Mouse (Mus musculus): ENCODE measurements around the gene Sh3gl3. TPM values are rescaled to one million over a fixed set of nuclear protein-coding genes. Genes with fewer than 3 reads are reported as not detected.

Sh3gl3 gene
- polyA plus RNA-seq, 1 experiment from 2014 or later = 56.7 TPM

GRCm38 (mm10) chr7:82236899-82237162, 63.2 kb downstream of the Sh3gl3 start:
- no peak overlapping the region for H3K4me2 ChIP-seq
- H3K27ac ChIP-seq = no peak overlapping the region
- no peak overlapping the region for H3K9ac ChIP-seq
- H3K27me3 ChIP-seq = no peaks in the 10 kb centered on the region
- 73% methylated on average over 4 of the region's 4 CpGs for WGBS
- no peaks in the 10 kb centered on the region for H3K9me3 ChIP-seq
- no peaks in the 10 kb centered on the region for H3K36me3 ChIP-seq
- ATAC-seq (ENCODE audit: low FRiP score) = no peak
- peaks cover 17% of the 10 kb centered on the region for H3K4me1 ChIP-seq (replicated peaks)
- H3K4me3 ChIP-seq = no peak overlapping the region

- no peak overlapping the region for H3K27ac ChIP-seq
- no peak overlapping the region for H3K4me3 ChIP-seq
- no peak overlapping the region for H3K4me2 ChIP-seq
- H3K36me3 ChIP-seq = no peaks in the 10 kb centered on the region
- no peak overlapping the region for H3K9ac ChIP-seq
- H3K27me3 ChIP-seq = no peaks in the 10 kb centered on the region
- no peaks in the 10 kb centered on the region for H3K4me1 ChIP-seq (replicated peaks)
- no peak for ATAC-seq (ENCODE audit: low FRiP score)
- WGBS = 76% methylated on average over 8 of the region's 8 CpGs
- H3K9me3 ChIP-seq = no peaks in the 10 kb centered on the region
These were observed 67.0 kb downstream of the Sh3gl3 start for GRCm38 (mm10) chr7:82240424-82241240.

- Histone ChIP-seq H3K4me2 (no peak overlapping the region), H3K27me3 (no peaks in the 10 kb centered on the region), H3K4me3 (no peak overlapping the region), H3K4me1 (replicated peaks) (peaks cover 2% of the 10 kb centered on the region; the same call in 1 of the 2 replicates), H3K9me3 (no peaks in the 10 kb centered on the region), H3K9ac (no peak overlapping the region), H3K27ac (no peak overlapping the region), H3K36me3 (no peaks in the 10 kb centered on the region)
- 80% methylated on average over 3 of the region's 3 CpGs for WGBS
- no peak for ATAC-seq (ENCODE audit: low FRiP score)
These were observed 71.1 kb downstream of the Sh3gl3 start for GRCm38 (mm10) chr7:82244701-82245100.

- ATAC-seq (ENCODE audit: low FRiP score) = no peak
- no peak overlapping the region for H3K27ac ChIP-seq
These were observed 75.5 kb downstream of the Sh3gl3 start for GRCm38 (mm10) chr7:82248953-82249695.

GRCm38 (mm10) chr7:82253309-82253708, 79.7 kb downstream of the Sh3gl3 start:
- H3K27me3 ChIP-seq = no peaks in the 10 kb centered on the region
- no peak overlapping the region for H3K4me3 ChIP-seq
- H3K9ac ChIP-seq = no peak overlapping the region
- H3K36me3 ChIP-seq = no peaks in the 10 kb centered on the region
- H3K4me1 ChIP-seq (replicated peaks) = peaks cover 2% of the 10 kb centered on the region; the same call in 1 of the 2 replicates
- no peak overlapping the region for H3K4me2 ChIP-seq
- no peaks in the 10 kb centered on the region for H3K9me3 ChIP-seq
- ATAC-seq (ENCODE audit: low FRiP score) = no peak
- 94% methylated on average over 1 of the region's 1 CpGs for WGBS
- no peak overlapping the region for H3K27ac ChIP-seq

More at GRCm38 (mm10) chr7:82248953-82249695, 75.5 kb downstream of the Sh3gl3 start:
- H3K9ac ChIP-seq = no peak overlapping the region
- peaks cover 2% of the 10 kb centered on the region; the same call in 1 of the 2 replicates for H3K4me1 ChIP-seq (replicated peaks)
- no peaks in the 10 kb centered on the region for H3K9me3 ChIP-seq
- WGBS = 74% methylated on average over 10 of the region's 10 CpGs
- no peaks in the 10 kb centered on the region for H3K27me3 ChIP-seq
- H3K36me3 ChIP-seq = no peaks in the 10 kb centered on the region
- H3K4me2 ChIP-seq = no peak overlapping the region
- H3K4me3 ChIP-seq = no peak overlapping the region

GRCm38 (mm10) chr7:82256936-82257335, 83.3 kb downstream of the Sh3gl3 start:
- ATAC-seq (ENCODE audit: low FRiP score) = no peak
- H3K4me1 ChIP-seq (replicated peaks) = no peaks in the 10 kb centered on the region
- H3K9me3 ChIP-seq = no peaks in the 10 kb centered on the region
- H3K27me3 ChIP-seq = no peaks in the 10 kb centered on the region
- no peaks in the 10 kb centered on the region for H3K36me3 ChIP-seq
- H3K9ac ChIP-seq = no peak overlapping the region
- H3K27ac ChIP-seq = no peak overlapping the region
- H3K4me3 ChIP-seq = no peak overlapping the region
- WGBS = 78% methylated on average over 6 of the region's 6 CpGs
- no peak overlapping the region for H3K4me2 ChIP-seq

- Histone ChIP-seq H3K4me1 (replicated peaks) (no peaks in the 10 kb centered on the region), H3K9ac (no peak overlapping the region), H3K27me3 (no peaks in the 10 kb centered on the region), H3K4me2 (no peak overlapping the region), H3K4me3 (no peak overlapping the region), H3K36me3 (no peaks in the 10 kb centered on the region), H3K9me3 (no peaks in the 10 kb centered on the region), H3K27ac (no peak overlapping the region)
- no peak for ATAC-seq (ENCODE audit: low FRiP score)
- 96% methylated on average over 4 of the region's 4 CpGs for WGBS
These were observed 83.9 kb downstream of the Sh3gl3 start for GRCm38 (mm10) chr7:82257530-82257929.

GRCm38 (mm10) chr7:82260210-82260609, 86.6 kb downstream of the Sh3gl3 start:
- Histone ChIP-seq H3K4me3 (no peak overlapping the region), H3K36me3 (no peaks in the 10 kb centered on the region), H3K4me1 (replicated peaks) (no peaks in the 10 kb centered on the region), H3K9me3 (no peaks in the 10 kb centered on the region), H3K27ac (no peak overlapping the region), H3K9ac (no peak overlapping the region), H3K4me2 (no peak overlapping the region), H3K27me3 (no peaks in the 10 kb centered on the region)
- 77% methylated on average over 6 of the region's 6 CpGs for WGBS
- no peak for ATAC-seq (ENCODE audit: low FRiP score)

GRCm38 (mm10) chr7:82263141-82263540, 89.5 kb downstream of the Sh3gl3 start:
- ATAC-seq (ENCODE audit: low FRiP score) = no peak
- 19% methylated on average over 8 of the region's 8 CpGs for WGBS
- H3K27me3 ChIP-seq = no peaks in the 10 kb centered on the region
- no peaks in the 10 kb centered on the region for H3K9me3 ChIP-seq
- no peak overlapping the region for H3K4me2 ChIP-seq
- H3K9ac ChIP-seq = no peak overlapping the region
- H3K36me3 ChIP-seq = no peaks in the 10 kb centered on the region
- H3K4me3 ChIP-seq = no peak overlapping the region
- no peak overlapping the region for H3K27ac ChIP-seq
- H3K4me1 ChIP-seq (replicated peaks) = no peaks in the 10 kb centered on the region

GRCm38 (mm10) chr7:82264119-82264518, 90.5 kb downstream of the Sh3gl3 start:
- ATAC-seq (ENCODE audit: low FRiP score) = no peak
- WGBS = 83% methylated on average over 2 of the region's 2 CpGs
- Histone ChIP-seq H3K27me3 (no peaks in the 10 kb centered on the region), H3K9ac (no peak overlapping the region), H3K4me1 (replicated peaks) (no peaks in the 10 kb centered on the region), H3K27ac (no peak overlapping the region), H3K4me3 (no peak overlapping the region), H3K9me3 (no peaks in the 10 kb centered on the region), H3K36me3 (no peaks in the 10 kb centered on the region), H3K4me2 (no peak overlapping the region)

- Histone ChIP-seq H3K36me3 (no peaks in the 10 kb centered on the region), H3K4me1 (replicated peaks) (no peaks in the 10 kb centered on the region), H3K9me3 (no peaks in the 10 kb centered on the region), H3K27ac (no peak overlapping the region), H3K27me3 (no peaks in the 10 kb centered on the region), H3K4me3 (no peak overlapping the region), H3K9ac (no peak overlapping the region), H3K4me2 (no peak overlapping the region)
- 80% methylated on average over 4 of the region's 4 CpGs for WGBS
- no peak for ATAC-seq (ENCODE audit: low FRiP score)
These were observed 91.7 kb downstream of the Sh3gl3 start for GRCm38 (mm10) chr7:82265365-82265764.

GRCm38 (mm10) chr7:82269948-82270347, 96.3 kb downstream of the Sh3gl3 start:
- Histone ChIP-seq H3K27me3 (no peaks in the 10 kb centered on the region), H3K36me3 (no peaks in the 10 kb centered on the region), H3K4me2 (no peak overlapping the region), H3K4me1 (replicated peaks) (no peaks in the 10 kb centered on the region), H3K4me3 (no peak overlapping the region), H3K9ac (no peak overlapping the region), H3K9me3 (no peaks in the 10 kb centered on the region), H3K27ac (no peak overlapping the region)
- ATAC-seq (ENCODE audit: low FRiP score) = no peak
- WGBS = 17% methylated on average over 1 of the region's 1 CpGs

GRCm38 (mm10) chr7:82271742-82272141, 98.1 kb downstream of the Sh3gl3 start:
- Histone ChIP-seq H3K36me3 (no peaks in the 10 kb centered on the region), H3K9me3 (no peaks in the 10 kb centered on the region), H3K27ac (no peak overlapping the region), H3K4me2 (no peak overlapping the region), H3K4me1 (replicated peaks) (no peaks in the 10 kb centered on the region), H3K9ac (0 out of 2 replicates have a peak overlapping the region, but pooled peaks have one; percentile 13), H3K27me3 (no peaks in the 10 kb centered on the region), H3K4me3 (no peak overlapping the region)
- no peak for ATAC-seq (ENCODE audit: low FRiP score)
- WGBS = 90% methylated on average over 5 of the region's 5 CpGs

Measured in hindbrain, embryonic 13.5 days (tissue).